Mouse (Mus musculus) forebrain, embryonic 15.5 days (tissue): ENCODE data around the gene Pawr. TPM values are rescaled to one million over a fixed set of nuclear protein-coding genes. Genes with fewer than 3 reads are reported as not detected.

Experiments used
- ATAC-seq: fragments of 200-750 bp; cut with Nextera tagmentation; replicated peaks from 2 replicates; pipeline ENCODE4 v1.8.0; 2017; ENCODE audit warnings: mild to moderate bottlenecking, moderate TSS enrichment, moderate library complexity
- H3K27ac ChIP-seq: fragments of 300-500 bp; sonication (generic); replicated peaks from 2 replicates; pipeline ENCODE4 v1.5.1; 2015; ENCODE audit warnings: mild to moderate bottlenecking, inconsistent platforms
- H3K27me3 ChIP-seq: fragments of 300-500 bp; sonication (generic); 2 replicates; pipeline ENCODE4 v1.6.1; 2015; ENCODE audit warnings: inconsistent platforms
- H3K36me3 ChIP-seq: fragments of 300-500 bp; sonication (generic); 2 replicates; pipeline ENCODE4 v1.6.1; 2015; ENCODE audit warnings: mild to moderate bottlenecking, inconsistent platforms
- H3K4me1 ChIP-seq: fragments of 300-500 bp; sonication (generic); 2 replicates; pipeline ENCODE4 v1.6.1; 2015; ENCODE audit warnings: inconsistent platforms
- H3K4me2 ChIP-seq: fragments of 300-500 bp; sonication (generic); replicated peaks from 2 replicates; pipeline ENCODE4 v1.6.1; 2015; ENCODE audit warnings: mild to moderate bottlenecking, inconsistent platforms
- H3K4me3 ChIP-seq: fragments of 300-500 bp; sonication (generic); 2 replicates; pipeline ENCODE4 v1.5.1; 2015; ENCODE audit warnings: mild to moderate bottlenecking, inconsistent platforms
- H3K9ac ChIP-seq: fragments of 300-500 bp; sonication (generic); replicated peaks from 2 replicates; pipeline ENCODE4 v1.6.1; 2015; ENCODE audit warnings: mild to moderate bottlenecking, inconsistent platforms
- H3K9me3 ChIP-seq: fragments of 300-500 bp; sonication (generic); 2 replicates; pipeline ENCODE4 v1.6.1; 2016; ENCODE audit warnings: inconsistent platforms
- WGBS: fragments of 180-500 bp; shearing (Covaris S2); methylation state at CpG from one replicate; pipeline ENCODE4 v1.1.7; 2015; ENCODE audit warnings: mixed read lengths; 5-methylcytosine and 5-hydroxymethylcytosine counted together
- polyA plus RNA-seq: library from polyadenylated mRNA; unstranded; fragments of >200 nt; fragmentation: Nextera tagmentation; extraction: Ambion mirVana; gene quantifications from 2 replicates; pipeline ENCODE4 v1.2.1, GENCODE M21; 2015

Gene Pawr
- polyA plus RNA-seq, 1 experiment from 2014 or later, result 2.8 TPM

DNA sequence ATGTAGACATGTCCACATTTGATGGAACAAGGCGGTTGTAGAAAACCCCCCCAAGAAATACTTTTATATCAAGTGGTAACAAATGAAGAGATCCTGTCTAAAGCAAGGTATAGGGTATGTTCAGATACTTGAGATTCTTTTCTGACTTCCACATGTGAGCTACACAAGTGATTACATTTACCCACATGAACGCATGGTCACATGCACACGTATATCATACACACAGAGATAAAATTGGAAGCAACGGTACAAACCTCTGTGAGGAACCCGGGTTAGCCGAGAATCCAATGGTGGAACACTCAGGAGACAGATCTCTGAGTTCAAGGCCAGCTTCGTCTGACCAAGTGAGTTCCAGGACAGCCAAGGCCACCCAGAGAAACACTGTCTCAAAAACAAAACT lies 3.6 kb upstream of the Pawr start:
- ATAC-seq, result no peak
- peaks cover 14% of the 10 kb centered on the region for H3K4me1 ChIP-seq
- no peaks in the 10 kb centered on the region for H3K36me3 ChIP-seq
- no peak overlapping the region for H3K27ac ChIP-seq
- no peak overlapping the region for H3K9ac ChIP-seq
- H3K9me3 ChIP-seq, result no peaks in the 10 kb centered on the region
- WGBS, result 93% methylated on average over 7 of the region's 7 CpGs
- H3K27me3 ChIP-seq, result peaks cover 15% of the 10 kb centered on the region; the same call in 1 of the 2 replicates
- no peak overlapping the region for H3K4me3 ChIP-seq
- H3K4me2 ChIP-seq, result no peak overlapping the region

DNA sequence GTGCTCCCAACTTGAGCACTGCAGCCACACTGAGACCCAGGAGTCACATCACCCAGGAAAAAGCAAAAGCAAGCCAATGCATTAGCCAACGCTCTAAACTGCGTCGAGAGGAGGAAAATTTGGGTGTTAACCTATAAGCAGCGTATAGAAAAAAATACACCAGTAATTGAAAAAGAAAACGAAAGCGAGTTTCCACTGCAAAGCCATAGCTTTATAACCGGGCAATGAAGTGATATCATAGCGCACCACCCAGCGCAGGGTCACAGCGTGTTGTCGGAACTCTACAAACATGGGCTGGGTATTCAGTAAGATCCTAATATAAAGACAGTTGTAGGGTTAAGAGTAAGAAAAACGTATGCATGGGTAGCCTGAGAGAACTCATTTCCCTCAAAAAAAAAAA lies 2.9 kb upstream of the Pawr start:
- WGBS, result 93% methylated on average over 12 of the region's 12 CpGs
- Histone ChIP-seq H3K27ac (no peak overlapping the region), H3K4me3 (no peak overlapping the region), H3K9me3 (no peaks in the 10 kb centered on the region), H3K4me1 (peaks cover 18% of the 10 kb centered on the region), H3K9ac (no peak overlapping the region), H3K36me3 (no peaks in the 10 kb centered on the region), H3K4me2 (no peak overlapping the region), H3K27me3 (peaks cover 15% of the 10 kb centered on the region; the same call in 1 of the 2 replicates)
- no peak for ATAC-seq

DNA sequence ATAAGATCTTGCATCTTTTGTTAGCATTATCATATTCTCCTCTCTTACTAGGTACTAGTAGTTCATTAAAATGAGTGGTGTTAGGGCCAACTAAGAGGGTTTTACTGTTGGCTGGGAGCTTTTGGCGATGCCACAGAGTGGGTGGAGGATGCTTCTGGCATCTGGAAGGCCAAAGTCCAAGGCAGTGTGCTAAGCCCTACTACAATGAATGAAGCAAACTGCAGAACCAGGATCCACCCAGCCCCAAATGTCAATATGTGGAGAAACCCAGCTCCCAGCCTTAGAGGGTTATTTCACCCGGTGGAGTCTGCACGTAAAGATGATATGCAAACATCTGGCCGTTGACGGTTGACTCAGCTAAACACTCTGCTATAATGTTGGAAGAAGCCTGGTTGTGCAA lies 2.1 kb upstream of the Pawr start:
- H3K9me3 ChIP-seq, result no peaks in the 10 kb centered on the region
- peaks cover 18% of the 10 kb centered on the region for H3K4me1 ChIP-seq
- no peak overlapping the region for H3K9ac ChIP-seq
- no peak overlapping the region for H3K4me2 ChIP-seq
- peaks cover 15% of the 10 kb centered on the region; the same call in 1 of the 2 replicates for H3K27me3 ChIP-seq
- WGBS, result 82% methylated on average over 5 of the region's 5 CpGs
- no peak for ATAC-seq
- H3K4me3 ChIP-seq, result no peak overlapping the region
- no peak overlapping the region for H3K27ac ChIP-seq
- no peaks in the 10 kb centered on the region for H3K36me3 ChIP-seq

DNA sequence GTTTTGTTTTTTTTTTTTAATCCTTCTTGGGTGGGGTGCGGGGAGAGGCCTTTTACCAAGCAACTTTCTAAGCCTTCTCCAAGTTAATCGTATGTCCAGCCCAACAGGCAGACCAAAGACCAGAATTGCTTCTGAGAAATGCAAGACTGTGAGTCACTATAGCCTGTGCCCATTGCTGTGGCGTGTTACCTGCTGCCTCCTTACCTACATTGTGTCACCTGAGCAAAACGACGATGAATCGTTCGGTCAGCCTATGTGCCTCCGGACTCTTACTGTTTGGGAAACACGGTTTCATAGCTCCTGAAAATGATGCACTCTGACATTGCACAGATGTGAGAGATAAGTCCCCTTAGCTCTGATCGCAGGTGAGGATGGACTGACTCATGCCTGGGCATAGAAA lies 957 bp upstream of the Pawr start:
- H3K9ac ChIP-seq, result no peak overlapping the region
- H3K27ac ChIP-seq, result no peak overlapping the region
- H3K9me3 ChIP-seq, result no peaks in the 10 kb centered on the region
- peak overlapping the region; percentile 100 for H3K4me2 ChIP-seq
- H3K4me1 ChIP-seq, result peaks cover 18% of the 10 kb centered on the region
- peaks cover 15% of the 10 kb centered on the region; the same call in 1 of the 2 replicates for H3K27me3 ChIP-seq
- H3K36me3 ChIP-seq, result no peaks in the 10 kb centered on the region
- 7% methylated on average over 10 of the region's 10 CpGs for WGBS
- H3K4me3 ChIP-seq, result peak overlapping the region; percentile 81; the same call in 1 of the 2 replicates
- ATAC-seq, result no peak

DNA sequence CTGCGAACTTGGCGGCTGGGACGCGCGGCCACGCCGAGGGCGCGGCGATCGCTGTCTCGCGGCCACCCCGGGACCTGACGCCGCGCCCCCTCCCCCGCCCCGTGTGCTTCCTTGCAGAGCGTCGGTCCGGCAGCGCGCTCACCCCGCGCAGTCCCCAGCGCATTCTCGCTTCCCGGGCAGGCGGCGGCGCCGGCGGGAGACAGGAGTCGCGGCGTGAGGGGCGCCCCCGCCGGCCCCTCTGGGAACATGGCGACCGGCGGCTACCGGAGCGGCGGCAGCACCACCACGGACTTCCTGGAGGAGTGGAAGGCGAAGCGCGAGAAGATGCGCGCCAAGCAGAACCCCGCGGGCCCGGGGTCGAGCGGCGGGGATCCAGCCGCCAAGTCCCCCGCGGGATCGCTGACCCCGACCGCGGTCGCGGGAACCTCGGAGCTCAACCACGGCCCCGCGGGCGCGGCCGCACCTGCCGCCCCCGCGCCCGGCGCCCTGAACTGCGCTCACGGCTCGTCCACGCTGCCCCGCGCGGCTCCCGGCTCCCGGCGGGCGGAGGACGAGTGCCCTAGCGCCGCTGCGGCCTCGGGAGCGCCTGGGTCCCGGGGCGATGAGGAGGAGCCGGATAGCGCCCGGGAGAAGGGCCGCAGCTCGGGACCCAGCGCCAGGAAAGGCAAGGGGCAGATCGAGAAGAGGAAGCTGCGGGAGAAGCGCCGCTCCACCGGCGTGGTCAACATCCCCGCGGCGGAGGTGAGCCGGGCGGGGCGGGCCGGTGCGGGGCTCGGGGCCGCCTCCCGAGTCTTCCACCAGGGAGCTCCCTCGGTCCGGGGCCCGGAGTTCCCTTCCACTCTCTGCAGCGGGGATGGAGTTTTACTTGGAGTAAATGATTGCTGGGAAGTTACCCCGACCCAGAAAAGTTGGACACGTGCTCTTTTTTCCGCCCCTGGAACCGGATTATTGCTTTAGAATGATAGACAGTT lies 935 bp downstream of the Pawr start:
- ATAC-seq, result peak; percentile 70
- peaks cover 15% of the 10 kb centered on the region; the same call in 1 of the 2 replicates for H3K27me3 ChIP-seq
- no peak overlapping the region for H3K27ac ChIP-seq
- WGBS, result 1% methylated on average over 93 of the region's 129 CpGs
- peak overlapping the region; percentile 81 for H3K4me3 ChIP-seq
- H3K9me3 ChIP-seq, result no peaks in the 10 kb centered on the region
- H3K4me2 ChIP-seq, result peak overlapping the region; percentile 100
- H3K9ac ChIP-seq, result peak overlapping the region; percentile 62
- peaks cover 18% of the 10 kb centered on the region for H3K4me1 ChIP-seq
- no peaks in the 10 kb centered on the region for H3K36me3 ChIP-seq

DNA sequence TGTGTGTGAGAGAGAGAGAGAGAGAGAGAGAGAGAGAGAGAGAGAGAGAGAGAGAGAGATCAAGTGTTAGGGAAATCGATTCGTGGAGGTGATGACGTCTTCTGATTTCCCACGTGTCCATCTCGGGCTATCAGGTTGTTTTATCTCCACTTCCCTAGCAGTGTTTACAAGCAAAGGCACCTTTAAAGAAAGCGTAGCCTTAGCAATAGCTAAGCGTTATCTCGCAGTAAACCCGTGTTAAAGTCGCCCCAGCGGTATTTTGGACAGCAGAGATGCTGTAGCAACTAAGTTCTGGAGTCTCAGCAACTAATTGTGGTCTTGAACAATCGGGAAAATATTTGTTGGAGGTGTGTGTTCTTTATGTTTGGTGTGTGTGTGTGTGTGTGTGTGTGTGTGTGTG lies 1.7 kb downstream of the Pawr start:
- no peak for ATAC-seq
- WGBS, result 4% methylated on average over 12 of the region's 12 CpGs
- no peak overlapping the region for H3K9ac ChIP-seq
- no peak overlapping the region for H3K27ac ChIP-seq
- peaks cover 15% of the 10 kb centered on the region; the same call in 1 of the 2 replicates for H3K27me3 ChIP-seq
- H3K9me3 ChIP-seq, result no peaks in the 10 kb centered on the region
- peaks cover 20% of the 10 kb centered on the region for H3K4me1 ChIP-seq
- H3K36me3 ChIP-seq, result no peaks in the 10 kb centered on the region
- H3K4me2 ChIP-seq, result peak overlapping the region; percentile 100
- peak overlapping the region; percentile 81 for H3K4me3 ChIP-seq

DNA sequence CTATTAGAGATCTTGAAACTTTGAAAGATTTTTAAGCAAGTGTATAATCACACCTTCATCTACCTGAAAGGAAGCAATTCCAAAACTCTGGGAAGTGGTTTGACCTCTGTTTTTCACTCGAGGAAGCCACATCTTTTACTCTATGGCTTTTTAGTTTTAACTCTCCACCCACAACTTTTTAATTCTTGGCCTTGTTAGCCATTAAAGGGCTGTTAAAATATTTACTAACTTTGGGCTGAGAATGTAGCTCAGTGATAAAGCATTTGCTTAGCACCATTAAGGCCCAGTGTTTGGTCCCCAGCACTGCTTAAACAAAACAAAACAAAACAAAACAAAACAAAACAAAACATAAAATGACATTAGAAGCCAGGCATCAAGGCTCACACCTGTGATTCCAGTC lies 2.2 kb downstream of the Pawr start:
- WGBS, result 48% methylated on average over 1 of the region's 1 CpGs
- Histone ChIP-seq H3K4me3 (no peak overlapping the region), H3K4me1 (peaks cover 24% of the 10 kb centered on the region), H3K9ac (no peak overlapping the region), H3K36me3 (no peaks in the 10 kb centered on the region), H3K27ac (no peak overlapping the region), H3K9me3 (no peaks in the 10 kb centered on the region), H3K4me2 (no peak overlapping the region), H3K27me3 (peaks cover 15% of the 10 kb centered on the region; the same call in 1 of the 2 replicates)
- no peak for ATAC-seq

DNA sequence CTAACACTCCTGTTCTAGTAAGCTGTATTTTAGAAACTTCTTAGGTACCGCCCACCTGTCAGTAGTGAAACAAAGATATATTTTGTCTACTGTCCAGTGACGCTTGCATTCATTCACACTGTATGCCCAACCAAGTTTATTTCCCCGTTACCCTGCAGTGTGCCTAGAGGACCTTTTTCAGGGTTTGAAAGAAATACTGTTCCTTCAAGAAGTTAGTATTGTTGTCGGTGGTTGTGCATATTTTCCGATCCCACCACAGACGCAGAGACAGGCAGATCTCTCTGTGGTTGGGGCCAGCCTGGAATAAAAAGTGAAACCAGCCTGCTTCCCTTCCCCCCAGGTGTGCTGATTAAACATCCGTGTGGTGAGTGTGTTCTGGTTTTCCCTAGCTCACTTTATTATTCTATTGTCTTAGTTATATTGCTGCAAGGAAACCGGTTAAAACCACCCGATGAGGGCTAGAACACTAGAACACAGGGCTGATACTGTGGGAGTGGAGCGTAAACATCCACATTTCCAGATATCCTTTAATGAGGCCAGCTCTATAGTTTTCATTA lies 3.9 kb downstream of the Pawr start:
- 78% methylated on average over 10 of the region's 10 CpGs for WGBS
- no peak overlapping the region for H3K9ac ChIP-seq
- peaks cover 24% of the 10 kb centered on the region for H3K4me1 ChIP-seq
- no peak overlapping the region for H3K4me2 ChIP-seq
- no peak for ATAC-seq
- H3K4me3 ChIP-seq, result no peak overlapping the region
- H3K9me3 ChIP-seq, result no peaks in the 10 kb centered on the region
- H3K27me3 ChIP-seq, result peaks cover 12% of the 10 kb centered on the region; the same call in 1 of the 2 replicates
- H3K36me3 ChIP-seq, result no peaks in the 10 kb centered on the region
- H3K27ac ChIP-seq, result no peak overlapping the region

DNA sequence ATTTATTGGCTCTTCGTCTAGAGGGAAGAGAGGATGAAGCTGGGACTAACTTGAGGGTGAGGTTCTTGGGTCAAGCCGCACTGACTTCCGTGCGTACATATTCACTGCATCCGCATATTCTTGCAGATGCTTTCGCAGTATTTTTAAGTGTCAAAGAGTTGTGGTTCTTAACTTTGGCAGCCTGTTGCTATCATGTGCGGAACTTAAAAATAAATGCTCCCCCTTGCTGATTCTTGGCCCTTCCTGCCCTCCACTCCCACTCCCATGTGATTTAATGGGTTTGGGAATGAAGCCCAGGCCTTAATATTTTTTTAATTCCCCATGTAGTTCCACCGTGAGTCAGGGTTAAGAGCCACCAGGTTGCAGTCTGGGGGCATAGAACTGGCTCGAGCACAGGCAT lies 4.7 kb downstream of the Pawr start:
- peaks cover 21% of the 10 kb centered on the region for H3K4me1 ChIP-seq
- ATAC-seq, result no peak
- 84% methylated on average over 9 of the region's 9 CpGs for WGBS
- no peaks in the 10 kb centered on the region for H3K36me3 ChIP-seq
- H3K27me3 ChIP-seq, result peaks cover 5% of the 10 kb centered on the region; the same call in 1 of the 2 replicates
- no peaks in the 10 kb centered on the region for H3K9me3 ChIP-seq
- no peak overlapping the region for H3K4me2 ChIP-seq
- H3K9ac ChIP-seq, result no peak overlapping the region
- no peak overlapping the region for H3K27ac ChIP-seq
- no peak overlapping the region for H3K4me3 ChIP-seq

DNA sequence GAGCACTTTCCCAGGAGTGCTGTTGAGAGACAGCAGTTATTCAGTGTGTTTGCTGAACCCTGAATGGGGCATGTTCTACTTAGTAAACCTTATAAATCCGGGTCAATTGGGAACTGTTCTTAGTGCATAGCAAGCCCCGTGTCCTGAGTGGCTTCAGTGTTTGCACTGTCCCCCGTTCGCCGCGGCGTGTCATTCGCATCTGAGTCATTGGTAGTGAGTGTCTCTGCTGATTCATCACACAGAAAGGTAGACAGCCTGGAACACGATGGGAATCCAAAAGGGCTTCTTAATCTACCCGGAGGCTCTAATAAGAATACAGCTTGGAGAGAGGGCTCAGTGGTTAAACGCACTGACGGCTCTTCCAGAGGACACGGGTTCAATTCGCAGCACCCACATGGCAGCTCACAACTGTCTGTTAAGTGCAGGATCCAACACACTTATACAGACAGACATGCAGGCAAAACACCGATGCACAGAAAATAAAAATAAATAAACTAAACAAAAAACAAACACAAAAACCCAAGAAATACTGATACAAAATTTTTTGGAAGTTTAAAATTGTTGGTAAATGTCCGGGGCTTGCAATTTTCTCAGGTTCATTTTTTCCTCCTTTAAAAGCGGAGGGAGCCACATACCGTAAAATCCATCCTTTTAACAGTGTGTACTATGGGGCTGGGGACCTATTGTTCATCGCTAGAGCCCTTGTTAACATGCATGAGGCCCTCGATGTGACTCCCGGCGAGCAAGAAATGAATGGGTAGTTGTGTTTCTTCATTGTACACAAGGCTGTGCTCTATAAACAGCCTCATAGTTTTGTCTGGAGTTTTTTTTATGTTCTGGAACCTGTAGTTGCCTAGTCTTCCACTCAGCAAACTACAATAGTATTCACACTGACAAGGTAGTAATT lies 6.4 kb downstream of the Pawr start:
- Histone ChIP-seq H3K27ac (no peak overlapping the region), H3K4me3 (no peak overlapping the region), H3K4me1 (peaks cover 10% of the 10 kb centered on the region), H3K27me3 (no peaks in the 10 kb centered on the region), H3K36me3 (no peaks in the 10 kb centered on the region), H3K4me2 (no peak overlapping the region), H3K9ac (no peak overlapping the region), H3K9me3 (no peaks in the 10 kb centered on the region)
- 37% methylated on average over 22 of the region's 22 CpGs for WGBS
- no peak for ATAC-seq

DNA sequence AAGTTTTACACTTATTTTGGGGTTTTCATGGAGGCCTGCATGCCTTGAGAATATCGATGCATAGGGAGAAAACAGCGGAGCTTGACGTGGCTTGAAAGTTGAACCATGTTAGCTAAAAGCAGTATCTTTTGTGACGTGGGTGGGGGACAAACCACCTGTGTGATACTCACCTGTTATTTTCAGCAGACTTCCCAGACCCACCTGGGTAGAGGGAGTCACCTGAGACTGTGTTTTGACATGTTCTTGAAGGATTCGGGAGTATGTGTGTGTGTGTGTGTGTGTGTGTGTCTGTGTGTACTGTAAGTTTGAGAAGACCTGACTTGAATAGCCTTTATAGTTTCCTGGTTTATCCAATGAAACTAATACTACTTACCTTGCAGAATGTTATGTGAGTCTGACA lies 7.2 kb downstream of the Pawr start:
- Histone ChIP-seq H3K9me3 (no peaks in the 10 kb centered on the region), H3K36me3 (no peaks in the 10 kb centered on the region), H3K4me2 (no peak overlapping the region), H3K27ac (no peak overlapping the region), H3K4me3 (no peak overlapping the region), H3K9ac (no peak overlapping the region), H3K4me1 (peaks cover 6% of the 10 kb centered on the region; the same call in 1 of the 2 replicates), H3K27me3 (no peaks in the 10 kb centered on the region)
- no peak for ATAC-seq
- 76% methylated on average over 5 of the region's 5 CpGs for WGBS
